Mouse (Mus musculus): ENCODE results near the gene Naaladl2.

Gene Naaladl2

GRCm38 (mm10) chr3:23972747-23973667, 1171.1 kb downstream of the Naaladl2 start:
- DNase-seq (ENCODE audit: low spot score): no peak

- DNase-seq (ENCODE audit: low spot score): no peak
Measured at GRCm38 (mm10) chr3:23962961-23963621, 1181.0 kb downstream of the Naaladl2 start.

GRCm38 (mm10) chr3:23946182-23946581, 1197.9 kb downstream of the Naaladl2 start:
- no peak for DNase-seq (ENCODE audit: low spot score)

- no peak for DNase-seq (ENCODE audit: low spot score)
Measured at GRCm38 (mm10) chr3:23937299-23937698, 1206.8 kb downstream of the Naaladl2 start.

- DNase-seq (ENCODE audit: low spot score): no peak
Measured at GRCm38 (mm10) chr3:23928097-23928496, 1216.0 kb downstream of the Naaladl2 start.

GRCm38 (mm10) chr3:23907682-23908081, 1236.4 kb downstream of the Naaladl2 start:
- DNase-seq (ENCODE audit: low spot score): no peak

- DNase-seq (ENCODE audit: low spot score): no peak
Measured at GRCm38 (mm10) chr3:23865688-23866087, 1278.4 kb downstream of the Naaladl2 start.

- no peak for DNase-seq (ENCODE audit: low spot score)
Measured at GRCm38 (mm10) chr3:23857275-23857674, 1286.8 kb downstream of the Naaladl2 start.

GRCm38 (mm10) chr3:23817585-23817984, 1326.5 kb downstream of the Naaladl2 start:
- DNase-seq (ENCODE audit: low spot score): no peak

- no peak for DNase-seq (ENCODE audit: low spot score)
Measured at GRCm38 (mm10) chr3:23758746-23759145, 1385.3 kb downstream of the Naaladl2 start.

All from urinary bladder, postnatal 25 days (tissue).